Mouse (Mus musculus) MEL (cell line): ENCODE results near the gene Gipc2.

Experiments used
- CHD1 ChIP-seq: IDR thresholded peaks from 2 replicates; pipeline ENCODE4 v1.6.1; 2012; ENCODE audit warnings: low read depth, mild to moderate bottlenecking, inconsistent platforms, low read length, improper control_type of control experiment
- CTCF ChIP-seq, 3 experiments: IDR thresholded peaks in 2 of 3; conservative IDR thresholded peaks in 1 of 3; 2 replicates each; pipeline ENCODE4 v1.5.1; 2011 to 2012; ENCODE audit warnings: low read length in 3 of 3, low read depth in 2 of 3, mild to moderate bottlenecking in 2 of 3, improper control_type of control experiment in 1 of 3, inconsistent platforms in 1 of 3, mixed read lengths in 1 of 3, moderate library complexity in 1 of 3; ENCODE audit not compliant: control insufficient read depth in 1 of 3, insufficient read depth in 1 of 3, poor library complexity in 1 of 3, severe bottlenecking in 1 of 3
- ETS1 ChIP-seq: IDR thresholded peaks from 2 replicates; pipeline ENCODE4 v1.6.1; 2012; ENCODE audit warnings: low read depth, mild to moderate bottlenecking, inconsistent platforms, low read length, improper control_type of control experiment, moderate library complexity
- GABPA ChIP-seq: IDR thresholded peaks from 2 replicates; pipeline ENCODE4 v1.6.1; 2012; ENCODE audit warnings: low read depth, mild to moderate bottlenecking, inconsistent platforms, low read length, improper control_type of control experiment, moderate library complexity
- GATA1 ChIP-seq: IDR thresholded peaks from 2 replicates; pipeline ENCODE4 v1.6.1; 2011; ENCODE audit warnings: low read depth, low read length, improper control_type of control experiment
- HCFC1 ChIP-seq: IDR thresholded peaks from 2 replicates; pipeline ENCODE4 v1.6.1; 2012; ENCODE audit warnings: low read depth, mild to moderate bottlenecking, inconsistent platforms, low read length, improper control_type of control experiment, moderate library complexity
- KAT2A ChIP-seq: conservative IDR thresholded peaks from 2 replicates; pipeline ENCODE4 v1.6.1; 2012; ENCODE audit warnings: low read depth, low read length, improper control_type of control experiment, inconsistent platforms
- MAFK ChIP-seq: IDR thresholded peaks from 2 replicates; pipeline ENCODE4 v1.6.1; 2011; ENCODE audit warnings: low read depth, mild to moderate bottlenecking, low read length, improper control_type of control experiment, borderline replicate concordance
- MAX ChIP-seq: IDR thresholded peaks from 2 replicates; pipeline ENCODE4 v1.6.1; 2011; ENCODE audit warnings: low read length, improper control_type of control experiment
- MAZ ChIP-seq: IDR thresholded peaks from 2 replicates; pipeline ENCODE4 v1.6.1; 2012; ENCODE audit warnings: low read depth, mild to moderate bottlenecking, inconsistent platforms, low read length, improper control_type of control experiment
- POLR2A ChIP-seq, 2 experiments: IDR thresholded peaks; 2 replicates each; pipeline ENCODE4 v1.6.1; 2011 to 2012; ENCODE audit warnings: low read length in 2 of 2, mild to moderate bottlenecking in 2 of 2, control low read depth in 1 of 2, improper control_type of control experiment in 1 of 2, low read depth in 1 of 2, moderate library complexity in 1 of 2; ENCODE audit not compliant: control insufficient read depth in 1 of 2, insufficient read depth in 1 of 2, poor library complexity in 1 of 2
- USF1 ChIP-seq: IDR thresholded peaks from 2 replicates; pipeline ENCODE4 v1.6.1; 2014; ENCODE audit warnings: low read depth, mild to moderate bottlenecking, inconsistent platforms, low read length, improper control_type of control experiment, moderate library complexity
- USF2 ChIP-seq, 2 experiments: IDR thresholded peaks; 2 replicates each; pipeline ENCODE4 v1.6.1; 2011 to 2012; ENCODE audit warnings: improper control_type of control experiment in 2 of 2, low read length in 2 of 2, borderline replicate concordance in 1 of 2, inconsistent platforms in 1 of 2, low read depth in 1 of 2, mild to moderate bottlenecking in 1 of 2; ENCODE audit not compliant: insufficient read depth in 1 of 2

GRCm38 (mm10) chr3:152153152-152153551 lies 12.9 kb downstream of the Gipc2 start:
- TF ChIP-seq POLR2A (IDR thresholded peaks at IDR 0.05; ENCODE audit: control insufficient read depth in 1 of 2, insufficient read depth in 1 of 2, low read depth in 1 of 2, low read length in 2 of 2, poor library complexity in 1 of 2) (no peak), ETS1 (no peak), KAT2A (no peak), CHD1 (no peak), GATA1 (no peak), CTCF (IDR thresholded peaks at IDR 0.05 in 2 of 3, conservative IDR thresholded peaks at IDR 0.05 in 1 of 3; ENCODE audit: control insufficient read depth in 1 of 3, insufficient read depth in 1 of 3, low read depth in 2 of 3, low read length in 3 of 3, poor library complexity in 1 of 3, severe bottlenecking in 1 of 3) (no peak), HCFC1 (no peak), USF2 (IDR thresholded peaks at IDR 0.05; ENCODE audit: borderline replicate concordance in 1 of 2, insufficient read depth in 1 of 2, low read depth in 1 of 2, low read length in 2 of 2) (no peak), MAX (no peak), GABPA (no peak), MAFK (no peak), MAZ (no peak), USF1 (no peak)
